Mouse (Mus musculus) pancreas, adult 10 weeks (tissue): ENCODE measurements around the gene Polr2g. TPM values are rescaled to one million over a fixed set of nuclear protein-coding genes. Genes with fewer than 3 reads are reported as not detected.

Experiments
- polyA plus RNA-seq: library from polyadenylated mRNA; stranded (reverse); fragments of 350-450 nt; fragmentation: Illumina TruSeq; extraction: RNeasy Lipid Tissue Mini Kit (QIAGEN cat#74804); gene quantifications from one replicate; pipeline ENCODE4 v1.2.3, GENCODE M21; 2015; ENCODE audit warnings: low read depth, low replicate concordance; ENCODE audit not compliant: insufficient read depth

Polr2g gene
- 17.1 TPM for polyA plus RNA-seq

DNA sequence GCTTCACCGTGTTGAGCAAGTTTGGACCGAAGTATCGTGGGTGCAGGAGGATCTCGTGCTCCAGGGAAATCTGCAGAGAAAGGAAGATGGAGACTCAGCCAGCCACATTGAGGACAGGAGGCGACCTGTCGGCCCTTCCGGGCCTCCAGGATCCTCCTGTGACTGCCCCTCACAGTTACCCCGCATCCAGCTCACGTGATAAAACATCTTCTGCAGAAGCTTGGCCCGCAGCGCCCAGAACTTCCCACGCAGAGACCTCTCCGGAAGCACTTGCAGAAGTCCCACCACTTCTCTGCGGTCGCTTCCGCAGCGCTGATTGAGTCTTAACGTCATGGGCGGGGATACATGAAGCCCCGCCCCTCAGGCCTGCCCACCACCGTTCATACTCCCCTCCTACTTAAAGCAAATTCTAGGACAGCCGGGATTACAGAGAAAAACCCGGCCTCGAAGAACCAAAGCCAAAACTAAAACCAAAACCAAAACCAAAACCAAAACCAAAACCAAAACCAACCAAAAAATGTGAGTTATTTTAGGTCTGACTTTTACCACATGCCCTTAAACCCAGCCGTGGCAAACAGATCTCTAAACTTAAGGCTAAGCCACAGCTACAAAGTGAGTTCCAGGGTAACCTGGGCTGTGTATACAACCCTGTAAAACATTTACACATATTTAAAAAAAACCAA, at the start of gene Polr2g:
TSS of gene Polr2g (minus strand) at position 314 of the 683 bp plus-strand sequence.

GRCm38 (mm10) chr19:8839103-8839907, 40.9 kb upstream of the Polr2g start, which contains the start of gene Gng3:
Gene Gng3, minus strand, starts transcription at chr19:8839194.

DNA sequence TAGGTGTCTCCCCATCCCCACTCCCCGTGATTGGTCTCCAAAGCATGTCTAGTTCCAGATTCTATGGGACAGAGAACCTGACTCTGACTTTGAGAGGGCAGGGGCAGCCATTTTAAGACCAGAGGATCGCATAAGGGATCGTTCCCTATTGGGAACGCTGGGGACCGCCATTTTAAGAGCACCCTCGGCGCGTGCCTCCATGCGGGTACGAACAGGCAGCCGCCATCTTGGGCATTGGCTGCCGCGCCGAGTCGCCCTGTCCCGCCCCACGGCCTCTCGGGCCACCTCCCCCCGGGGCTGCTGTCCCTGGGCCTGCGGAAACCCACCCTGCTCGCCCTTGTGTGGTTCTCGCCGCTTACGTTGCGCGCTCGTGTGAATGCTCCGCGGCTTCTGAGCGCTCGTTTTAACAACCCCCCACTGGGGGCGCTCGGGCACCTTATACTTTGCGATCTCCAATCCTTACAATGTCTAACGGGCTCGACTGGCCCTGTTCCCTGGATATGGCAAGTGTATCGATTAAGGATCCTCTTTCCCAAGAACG, 38.9 kb upstream of the Polr2g start, which contains the start of gene Bscl2:
TSS of gene Bscl2 (plus strand) at position 217 of the 541 bp plus-strand sequence.

DNA sequence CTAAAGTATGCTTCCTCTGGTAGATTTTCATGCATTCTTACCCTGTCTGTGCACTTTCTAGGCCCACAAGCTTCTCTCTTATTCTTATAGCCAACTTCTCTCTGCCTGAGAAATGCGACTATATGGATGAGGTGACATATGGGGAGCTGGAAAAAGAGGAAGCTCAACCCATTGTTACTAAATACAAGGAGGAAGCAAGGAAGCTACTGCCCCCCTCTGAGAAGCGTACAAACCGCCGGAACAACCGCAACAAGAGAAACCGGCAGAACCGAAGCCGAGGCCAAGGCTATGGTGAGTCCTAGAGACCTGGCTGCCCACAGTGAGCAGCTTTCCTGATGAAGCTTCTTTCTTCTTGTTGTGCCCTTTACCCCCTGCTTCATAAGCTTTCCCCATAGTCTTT, 31.3 kb upstream of the Polr2g start, which contains the start of gene AC129217.1:
TSS of gene AC129217.1 (plus strand) at position 114 of the 400 bp plus-strand sequence.

DNA sequence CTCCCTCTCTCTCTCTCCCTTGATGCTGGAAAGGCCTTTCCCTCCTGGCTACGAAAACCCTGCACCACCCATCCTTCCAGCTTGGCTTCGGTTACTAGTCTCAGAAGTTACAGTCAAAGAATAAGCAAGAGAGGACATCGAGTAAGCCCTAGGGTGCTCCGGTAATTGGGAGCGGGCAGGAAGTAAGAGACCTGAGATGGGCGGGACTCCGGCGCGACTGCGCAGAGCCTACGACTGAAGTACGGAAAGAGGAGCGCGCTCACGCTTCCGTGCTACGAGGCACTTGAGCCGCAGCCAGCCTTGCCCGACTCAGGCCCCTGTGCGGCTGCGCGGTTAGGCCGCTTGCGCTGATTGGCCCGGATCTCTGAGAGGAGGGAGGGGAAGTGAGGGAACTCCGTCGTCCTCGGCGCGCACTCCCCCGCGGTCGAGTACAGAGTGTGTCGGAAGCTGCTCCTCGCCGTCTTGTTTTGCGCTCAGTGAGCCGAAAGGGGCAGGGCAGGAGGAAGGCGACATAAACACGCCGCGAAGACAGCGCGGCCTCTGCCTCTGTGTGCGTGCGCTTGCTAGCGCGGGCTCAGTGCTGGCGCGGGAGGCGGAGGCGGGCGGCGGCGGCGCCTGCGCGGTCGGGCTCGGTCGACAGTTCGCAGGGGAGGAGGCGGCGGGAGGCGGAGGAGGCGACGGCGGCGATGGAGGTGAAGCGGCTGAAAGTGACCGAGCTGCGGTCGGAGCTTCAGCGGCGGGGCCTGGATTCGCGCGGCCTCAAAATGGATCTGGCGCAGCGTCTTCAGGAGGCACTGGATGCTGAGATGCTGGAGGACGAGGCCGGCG, 21.4 kb upstream of the Polr2g start, which contains the start of gene Hnrnpul2:
TSS of gene Hnrnpul2 (plus strand) at position 415 of the 828 bp plus-strand sequence.

GRCm38 (mm10) chr19:8818801-8819595, 20.6 kb upstream of the Polr2g start, which contains the start of gene Ttc9c:
Gene Ttc9c, minus strand, starts transcription at chr19:8819333.

GRCm38 (mm10) chr19:8802130-8802821, 3.9 kb upstream of the Polr2g start, which contains the start of gene Zbtb3:
Gene Zbtb3, plus strand, starts transcription at chr19:8802555.

GRCm38 (mm10) chr19:8786008-8786781, 12.2 kb downstream of the Polr2g start, which contains the start of gene Taf6l:
Gene Taf6l, minus strand, starts transcription at chr19:8786417.

DNA sequence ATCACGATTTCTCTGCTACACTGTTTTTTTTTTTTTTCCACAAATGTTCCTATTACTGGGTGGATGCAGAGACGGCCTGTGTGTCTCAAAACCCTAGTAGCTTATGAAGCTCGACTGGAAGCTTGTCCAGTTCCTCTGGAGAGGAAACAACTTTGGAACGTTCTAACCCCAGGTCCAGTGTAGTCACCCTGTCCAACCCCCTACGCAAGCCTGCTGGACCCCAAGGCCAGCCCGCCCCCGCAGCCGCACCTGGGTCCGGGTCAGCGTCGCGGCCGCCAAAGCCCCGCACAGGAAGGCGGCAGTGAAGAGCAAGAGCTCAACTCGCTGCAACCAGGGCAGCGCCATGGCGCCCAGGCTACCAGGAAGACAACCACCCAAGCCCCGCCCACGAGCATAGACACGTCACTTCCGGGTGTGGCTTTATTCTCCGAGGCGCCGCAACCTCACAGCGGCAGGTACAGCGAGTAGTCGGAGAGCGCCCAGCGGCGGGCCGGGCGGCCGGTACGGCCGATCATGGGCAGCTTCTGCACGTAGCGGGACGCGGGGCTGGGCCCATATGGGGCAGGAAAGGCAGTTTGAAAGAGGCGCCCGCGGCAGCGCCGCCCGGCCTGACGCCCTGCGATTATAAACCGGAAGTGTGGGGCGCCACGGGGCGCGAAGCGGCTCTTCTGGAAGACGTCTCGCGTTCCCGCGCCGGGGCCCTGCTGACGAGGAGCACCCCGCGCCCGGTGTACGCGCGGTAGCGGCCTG, 24.1 kb downstream of the Polr2g start, which contains the start of gene Tmem179b:
TSS of gene Tmem179b (minus strand) at position 382 of the 750 bp plus-strand sequence.

DNA sequence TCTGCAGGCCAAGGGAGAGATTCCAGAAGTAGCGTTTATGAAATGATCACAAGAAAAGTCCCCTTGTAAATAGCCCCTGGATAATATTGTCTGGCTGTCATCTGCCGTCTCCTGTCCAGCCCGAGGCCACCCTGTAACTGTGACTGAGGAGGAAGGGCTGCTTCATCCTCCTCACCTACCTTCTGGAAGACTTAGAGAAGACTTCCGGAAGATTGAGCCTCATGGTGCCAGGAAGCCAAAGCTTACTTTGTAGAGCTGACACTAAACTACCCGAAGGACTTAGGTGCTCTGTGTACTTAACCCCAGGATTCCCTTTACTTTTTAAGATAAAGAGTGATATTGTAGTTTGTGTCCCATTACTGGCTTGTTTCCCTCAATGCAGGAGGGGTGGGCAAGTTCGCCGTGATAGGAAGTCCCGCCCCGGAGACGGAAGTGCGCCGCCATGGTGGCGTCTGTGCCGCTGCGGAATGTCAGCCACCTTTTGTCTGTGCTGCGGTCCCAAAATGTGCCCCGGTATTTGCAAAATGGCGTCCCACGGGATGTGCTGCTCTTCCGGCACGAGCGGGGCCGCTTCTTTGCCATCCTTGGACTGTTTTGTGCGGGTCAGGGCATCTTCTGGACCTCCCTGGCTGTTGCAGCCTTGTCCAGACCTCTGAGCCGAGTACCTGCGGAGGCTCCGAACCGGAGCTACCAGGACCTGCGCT, 27.7 kb downstream of the Polr2g start, which contains the start of gene Tmem223:
TSS of gene Tmem223 (plus strand) at position 430 of the 704 bp plus-strand sequence.

DNA sequence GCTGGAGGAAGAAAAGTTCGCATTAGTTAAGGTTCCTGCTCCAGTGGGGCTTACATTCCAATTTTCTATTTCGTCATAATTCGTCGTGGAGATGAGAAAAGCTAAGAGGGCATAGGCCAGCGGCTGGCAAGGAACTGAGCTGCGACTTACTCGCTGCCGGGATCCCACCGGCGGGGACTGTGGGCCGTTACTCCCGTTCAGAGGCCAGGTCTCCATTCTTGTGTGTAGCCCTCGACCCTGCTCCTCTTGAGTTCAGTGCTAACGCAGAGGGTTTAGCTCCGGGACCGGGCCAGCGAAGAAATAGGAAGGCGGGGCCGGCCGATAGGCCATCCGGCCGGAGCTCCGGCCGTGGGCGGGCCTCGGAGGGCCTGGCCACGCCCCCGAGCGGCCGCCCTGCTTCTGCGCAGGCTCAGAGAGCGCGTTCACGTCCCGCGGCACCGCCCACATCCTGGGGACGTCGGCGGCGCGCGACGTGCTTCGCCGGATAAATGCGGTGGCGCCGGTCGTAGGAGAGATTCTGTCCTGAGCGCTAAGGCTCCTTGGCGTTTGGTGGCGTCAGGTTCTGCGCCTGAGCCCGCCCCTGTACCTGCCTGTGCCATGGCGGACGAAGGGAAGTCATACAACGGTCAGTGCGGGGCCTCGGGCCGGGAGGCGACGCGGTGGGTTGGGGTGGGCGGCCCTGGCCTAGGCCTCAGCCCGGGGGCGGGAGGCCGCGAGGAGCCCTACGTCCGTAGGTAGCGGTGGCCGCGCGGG, 41.6 kb downstream of the Polr2g start, which contains the start of gene Nxf1:
TSS of gene Nxf1 (plus strand) at position 439 of the 753 bp plus-strand sequence.

Other genes with a start within 250 kb of the Polr2g start
- not detected for gene Slc22a8, start 207.3 kb downstream of the Polr2g start, polyA plus RNA-seq
- not detected for gene Slc22a6, start 180.5 kb downstream of the Polr2g start, polyA plus RNA-seq
- gene Chrm1, start 134.8 kb downstream of the Polr2g start, polyA plus RNA-seq, result 0.18 TPM
- gene Slc3a2, start 75.2 kb downstream of the Polr2g start, polyA plus RNA-seq, result 80.3 TPM
- gene Wdr74, start 62.8 kb downstream of the Polr2g start, polyA plus RNA-seq, result 35.4 TPM
- gene 1700092M07Rik, start 57.9 kb downstream of the Polr2g start, polyA plus RNA-seq, result not detected
- 67.2 TPM for gene Stx5a, start 57.2 kb downstream of the Polr2g start, polyA plus RNA-seq
- gene Nxf1, start 41.5 kb downstream of the Polr2g start, polyA plus RNA-seq, result 127 TPM
- gene Tmem223, start 27.6 kb downstream of the Polr2g start, polyA plus RNA-seq, result 32.1 TPM
- 17.0 TPM for gene Tmem179b, start 24.1 kb downstream of the Polr2g start, polyA plus RNA-seq
- gene Taf6l, start 12.2 kb downstream of the Polr2g start, polyA plus RNA-seq, result 0.76 TPM
- gene Zbtb3, start 4.0 kb upstream of the Polr2g start, polyA plus RNA-seq, result not detected
- 4.5 TPM for gene Ttc9c, start 20.8 kb upstream of the Polr2g start, polyA plus RNA-seq
- 20.7 TPM for gene Hnrnpul2, start 21.4 kb upstream of the Polr2g start, polyA plus RNA-seq
- not detected for gene AC129217.1, start 31.2 kb upstream of the Polr2g start, polyA plus RNA-seq
- 31.5 TPM for gene Bscl2, start 38.9 kb upstream of the Polr2g start, polyA plus RNA-seq
- not detected for gene Gng3, start 40.6 kb upstream of the Polr2g start, polyA plus RNA-seq
- gene Lrrn4cl, start 52.2 kb upstream of the Polr2g start, polyA plus RNA-seq, result 4.9 TPM
- gene Ubxn1, start 72.9 kb upstream of the Polr2g start, polyA plus RNA-seq, result 28.6 TPM
- gene Uqcc3, start 82.3 kb upstream of the Polr2g start, polyA plus RNA-seq, result 15.0 TPM
- gene Lbhd1, start 85.2 kb upstream of the Polr2g start, polyA plus RNA-seq, result 7.5 TPM
- gene Gm49403, start 85.4 kb upstream of the Polr2g start, polyA plus RNA-seq, result not detected
- 7.3 TPM for gene 1810009A15Rik, start 90.3 kb upstream of the Polr2g start, polyA plus RNA-seq
- gene Gm49416, start 90.3 kb upstream of the Polr2g start, polyA plus RNA-seq, result not detected
- 4.9 TPM for gene Ints5, start 94.4 kb upstream of the Polr2g start, polyA plus RNA-seq
- 50.2 TPM for gene Ganab, start 99.5 kb upstream of the Polr2g start, polyA plus RNA-seq
- 18.1 TPM for gene B3gat3, start 121.8 kb upstream of the Polr2g start, polyA plus RNA-seq
- 0.74 TPM for gene Rom1, start 130.8 kb upstream of the Polr2g start, polyA plus RNA-seq
- gene Eml3, start 131.0 kb upstream of the Polr2g start, polyA plus RNA-seq, result 11.7 TPM
- 16.1 TPM for gene Mta2, start 143.3 kb upstream of the Polr2g start, polyA plus RNA-seq
- gene Tut1, start 155.3 kb upstream of the Polr2g start, polyA plus RNA-seq, result 7.9 TPM
- gene Eef1g, start 168.5 kb upstream of the Polr2g start, polyA plus RNA-seq, result 169 TPM
- gene Ahnak, start 190.7 kb upstream of the Polr2g start, polyA plus RNA-seq, result 32.2 TPM